19 mouse cellular contexts compared by ENCODE assay signal in the genomic region with DNA sequence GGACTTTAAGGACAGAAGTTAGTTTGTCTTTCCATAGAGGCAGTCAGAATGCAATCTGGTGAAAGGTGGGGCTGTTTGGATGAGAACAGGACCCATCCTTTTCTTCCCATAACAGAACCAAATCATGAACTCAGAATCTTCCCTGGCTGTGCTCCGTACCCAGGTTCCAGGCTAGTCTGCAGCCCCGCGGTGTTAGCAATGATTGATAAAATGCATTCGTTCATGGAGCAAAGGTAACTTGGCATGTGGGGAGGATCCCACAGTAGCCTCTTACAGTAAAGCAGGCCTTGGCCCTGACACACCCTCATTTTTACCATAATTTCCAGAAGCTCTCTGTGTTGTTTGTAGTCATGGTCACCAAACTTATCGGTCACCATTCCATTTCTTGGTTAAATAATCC.
"Had no signal": no experiment of that assay in that cellular context is flagged by ENCODE, and none has a peak within 500 bp of the region (broad histone marks: within the 10 kb centered on the region; RNA-seq: fewer than 3 reads in every experiment).

No protein-coding gene starts in this region.

- H3K27ac ChIP-seq: midbrain, embryonic 10.5 days; midbrain, embryonic 12.5 days; neural tube, embryonic 13.5 days; neural tube, embryonic 15.5 days had no signal

- H3K9me3 ChIP-seq: midbrain, embryonic 10.5 days; midbrain, embryonic 12.5 days; neural tube, embryonic 13.5 days; neural tube, embryonic 15.5 days had no signal

- ATAC-seq: midbrain, embryonic 16.5 days had no signal

- H3K27me3 ChIP-seq: midbrain, embryonic 12.5 days; neural tube, embryonic 13.5 days; neural tube, embryonic 15.5 days had no signal

- H3K9ac ChIP-seq: lung, embryonic 14.5 days; midbrain, embryonic 12.5 days; neural tube, embryonic 13.5 days; neural tube, embryonic 15.5 days had no signal

- H3K36me3 ChIP-seq: midbrain, embryonic 12.5 days; neural tube, embryonic 13.5 days; neural tube, embryonic 15.5 days had no signal

- H3K4me2 ChIP-seq: lung, embryonic 14.5 days; midbrain, embryonic 12.5 days; neural tube, embryonic 13.5 days; neural tube, embryonic 15.5 days had no signal

- H3K4me1 ChIP-seq: midbrain, embryonic 10.5 days; midbrain, embryonic 12.5 days; neural tube, embryonic 13.5 days; neural tube, embryonic 15.5 days had no signal

- DNase-seq: lung, adult 18-20 months; lung, embryonic 14.5 days; lung, postnatal 10 days; lung, postnatal 4 days; midbrain, embryonic 14.5 days; retina, postnatal 1 day; right cerebral cortex, adult 18-20 months; right cerebral cortex, postnatal 25 days; right cerebral cortex, postnatal 4 days; spleen, adult 18-20 months; thymus, adult 18-20 months; thymus, postnatal 14 days; thymus, postnatal 36 days had no signal

- H3K4me3 ChIP-seq: midbrain, embryonic 10.5 days; midbrain, embryonic 12.5 days; myocyte; neural tube, embryonic 13.5 days; neural tube, embryonic 15.5 days had no signal
